Mouse (Mus musculus) urinary bladder, postnatal 4 days (tissue): ENCODE results near the gene Stard3.
A peak's percentile ranks its signal among the peaks of the same experiment; 100 is the strongest.

Source experiments
- DNase-seq, 2 experiments: peaks; one replicate each; pipeline ENCODE4 v3.0.0; 2021 to 2022; ENCODE audit warnings: low spot score in 2 of 2

Gene Stard3

DNA sequence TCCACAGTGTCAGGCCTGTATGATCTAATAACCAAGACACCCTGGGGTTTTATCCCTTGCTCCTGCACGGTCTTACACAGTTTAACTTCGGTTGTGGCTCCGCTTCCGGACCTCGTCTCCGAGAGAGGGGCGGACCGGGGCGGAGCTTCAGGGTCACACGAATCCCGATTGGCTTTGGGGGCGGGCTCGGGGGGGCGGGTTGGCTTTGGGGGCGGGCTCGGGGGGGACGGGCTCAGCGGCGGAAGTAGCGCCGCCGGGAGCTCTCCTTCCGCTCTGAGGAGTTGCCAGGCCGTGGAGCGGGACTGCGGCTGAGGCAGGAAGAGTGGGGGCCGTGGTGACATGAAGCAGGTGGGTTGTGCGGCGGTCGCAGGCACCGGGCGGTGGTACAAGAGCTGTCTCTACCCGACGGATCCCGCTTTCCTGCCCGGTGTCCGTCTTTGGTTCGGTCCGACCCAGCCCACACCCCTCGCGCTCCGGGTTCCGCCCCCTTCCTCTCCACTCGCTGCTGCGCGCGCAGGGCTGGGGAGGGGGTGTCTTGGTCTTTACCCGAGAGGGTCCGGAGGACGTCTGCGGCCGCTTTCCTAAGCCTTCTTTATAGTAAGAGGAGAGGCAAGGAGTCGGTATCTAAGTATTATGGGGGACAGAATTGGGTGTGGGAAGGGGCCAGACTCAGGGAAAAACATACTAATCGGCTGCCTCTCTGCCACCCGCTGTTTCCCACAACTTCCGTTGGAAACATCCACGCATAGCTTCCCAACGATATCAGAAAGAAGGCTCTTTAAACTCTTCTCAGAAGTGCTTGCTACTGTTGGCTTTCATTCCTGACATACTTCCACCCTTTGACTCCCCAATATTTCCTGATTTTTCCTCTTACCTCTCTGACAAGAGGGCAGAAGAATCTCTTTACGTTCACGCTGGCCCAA, at the start of gene Stard3:
TSS of gene Stard3 (plus strand) at position 208 of the 923 bp plus-strand sequence.
- peak; percentile 82 to 90 for DNase-seq

DNA sequence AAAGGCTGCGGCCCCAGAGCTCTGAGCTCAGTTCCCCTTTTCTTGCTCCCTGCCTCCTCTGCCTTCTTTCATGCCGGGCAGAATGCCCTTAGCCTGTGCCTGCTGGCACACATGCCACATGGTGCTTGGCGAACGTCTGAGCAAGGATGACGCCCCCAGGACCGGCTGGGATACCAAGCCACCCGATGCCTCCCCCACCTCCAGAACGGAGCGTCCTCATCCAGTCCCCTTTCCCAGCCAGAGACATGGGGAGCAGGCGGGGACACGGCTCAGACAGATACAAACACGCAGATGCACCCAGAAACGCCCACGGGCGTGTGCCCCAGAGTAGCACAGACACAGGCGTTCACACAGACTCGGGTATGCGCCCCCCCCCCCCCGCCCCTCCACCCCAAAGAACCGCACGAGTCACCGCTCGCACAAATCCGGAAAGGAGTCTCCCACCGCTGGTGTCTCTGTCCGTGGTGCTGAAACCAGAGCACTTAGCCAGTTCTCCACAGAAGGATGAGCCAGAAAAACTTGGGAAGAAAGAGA, 44.3 kb upstream of the Stard3 start:
- DNase-seq = peak in 1 of 2 experiments; percentile 36

DNA sequence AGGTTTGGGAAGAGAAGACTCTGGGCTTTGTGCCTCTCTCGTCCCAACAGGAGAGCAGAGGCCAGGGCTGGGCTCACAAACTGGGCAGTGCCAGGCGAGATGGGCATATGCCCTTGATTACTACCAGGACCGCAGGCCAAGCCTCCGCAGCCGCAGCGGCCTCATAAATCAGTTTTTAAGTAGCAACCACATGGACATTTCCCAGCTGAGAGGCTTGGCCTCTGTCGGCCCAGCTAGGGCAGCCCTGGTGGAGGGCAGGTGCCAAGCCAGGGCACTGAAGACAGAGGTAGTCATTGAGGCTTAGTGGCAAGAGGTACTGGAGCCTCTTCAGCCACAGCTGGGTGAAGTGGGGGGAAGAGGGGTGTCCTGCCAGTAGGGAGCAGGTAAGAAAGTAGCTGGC, 40.7 kb upstream of the Stard3 start:
- DNase-seq = no peak

DNA sequence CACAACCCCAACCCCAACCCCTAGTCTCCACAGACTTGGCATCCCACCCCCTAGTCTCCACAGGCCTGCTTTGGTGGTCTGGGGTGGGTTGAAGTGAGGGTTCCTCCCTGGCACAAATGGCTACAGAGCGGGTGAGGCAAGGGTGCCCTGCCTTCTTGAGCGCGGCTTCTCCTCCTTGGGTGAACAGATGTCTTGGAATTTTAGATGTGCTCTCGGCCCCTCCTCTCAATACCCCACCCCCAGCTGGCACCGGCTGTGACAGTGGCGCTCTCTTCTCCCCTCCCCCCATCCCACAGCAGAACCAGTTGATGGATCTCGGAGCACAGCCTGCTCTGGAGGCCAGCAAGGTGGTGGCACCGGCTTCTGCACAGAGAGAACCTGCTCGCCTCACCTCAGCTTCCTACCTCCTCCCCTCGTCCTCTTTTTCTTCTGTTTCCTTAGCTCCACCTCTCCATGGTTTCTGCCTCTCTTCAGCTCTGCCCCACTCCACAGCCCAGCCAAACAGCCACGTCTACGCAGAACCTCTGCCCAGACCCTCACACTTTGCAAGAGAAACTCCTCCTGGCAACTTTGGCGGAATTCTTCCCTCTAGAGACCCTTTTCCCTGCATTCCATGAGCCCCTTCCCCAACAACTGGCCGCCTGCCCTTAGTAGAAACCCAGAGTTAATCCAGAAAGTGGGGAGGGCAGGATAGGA, 39.6 kb upstream of the Stard3 start:
- no peak for DNase-seq

GRCm38 (mm10) chr11:98319120-98319519, 39.0 kb upstream of the Stard3 start:
- no peak for DNase-seq

DNA sequence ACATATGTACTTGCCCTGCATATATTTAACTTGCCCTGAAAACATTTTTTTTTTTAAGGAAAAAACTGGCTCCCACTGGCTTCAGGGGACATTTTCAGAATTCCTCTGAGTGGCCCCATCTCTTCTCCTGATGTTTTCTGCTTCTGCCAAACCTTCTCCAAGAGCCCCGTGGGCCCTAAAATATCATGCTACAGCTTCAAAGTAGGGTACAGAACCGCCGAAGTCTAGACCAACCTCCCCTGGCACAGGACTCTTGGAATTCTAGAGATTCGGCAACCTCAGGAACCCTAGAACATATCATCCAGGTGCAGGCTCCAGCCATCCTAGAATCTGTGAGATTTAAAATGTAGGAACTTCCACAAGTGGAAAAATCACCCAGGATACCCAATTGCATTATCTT, 38.6 kb upstream of the Stard3 start:
- no peak for DNase-seq

GRCm38 (mm10) chr11:98319944-98320343, 38.2 kb upstream of the Stard3 start:
- no peak for DNase-seq

DNA sequence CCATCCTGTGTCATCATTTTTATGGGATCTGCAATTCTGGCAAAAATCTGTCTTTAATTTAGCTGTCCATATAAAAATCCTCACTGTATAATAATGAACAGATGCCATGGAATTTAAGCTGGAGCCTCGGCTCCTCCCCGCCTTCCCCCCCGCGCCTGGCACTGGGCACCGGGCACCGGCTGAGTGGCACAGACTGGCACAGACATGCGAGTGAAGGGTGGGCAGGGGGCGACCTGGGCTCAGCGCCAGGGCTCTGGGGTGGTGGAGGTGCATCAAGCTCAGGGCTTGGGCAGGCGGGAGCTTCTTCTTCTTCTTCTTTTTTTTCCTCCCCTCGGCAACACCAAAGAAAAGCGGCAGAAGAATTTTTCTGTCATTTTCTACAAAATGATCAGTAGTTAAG, 37.8 kb upstream of the Stard3 start:
- DNase-seq = no peak

DNA sequence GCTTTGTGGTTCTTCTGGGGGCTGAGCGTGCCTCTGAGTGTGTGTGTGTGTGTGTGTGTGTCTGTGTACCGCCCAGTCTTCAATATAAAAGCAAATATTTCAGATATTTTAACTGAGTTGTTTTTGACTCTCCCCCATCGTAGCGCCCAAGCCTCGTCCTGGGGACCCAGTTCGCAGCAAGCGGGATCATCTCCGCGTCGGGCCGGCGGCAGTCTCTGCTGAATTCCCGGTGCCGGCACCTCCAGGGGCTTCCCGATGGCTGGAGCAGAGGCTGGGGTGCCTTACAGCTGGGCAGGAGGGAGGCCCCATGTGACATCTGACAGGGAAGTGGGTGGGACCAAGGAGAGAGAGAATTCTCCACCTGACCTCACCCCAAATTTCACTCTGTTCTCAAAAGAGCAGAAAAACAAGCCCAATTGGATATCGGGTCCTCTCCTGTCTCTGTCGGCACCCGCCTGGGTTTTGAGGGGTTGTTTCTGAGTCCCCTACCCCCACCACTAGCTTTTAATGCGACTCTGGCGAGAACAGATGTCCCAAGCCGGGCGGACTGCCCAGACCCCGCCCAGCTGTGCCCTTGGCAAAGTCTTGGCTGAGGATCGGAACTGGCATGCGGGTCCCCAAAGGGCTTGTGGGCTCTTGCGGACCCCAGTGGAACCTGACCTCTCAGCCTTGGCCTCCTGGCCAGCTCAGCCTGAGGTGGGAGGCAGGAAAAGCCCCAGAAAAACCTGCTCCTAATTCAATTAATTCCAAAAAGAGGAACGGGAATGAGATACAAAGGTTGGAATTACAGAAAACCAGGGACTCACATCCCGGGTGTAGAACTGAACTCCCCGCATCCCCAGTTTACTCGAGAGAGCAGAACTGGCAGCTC, 37.1 kb upstream of the Stard3 start:
- DNase-seq = no peak

DNA sequence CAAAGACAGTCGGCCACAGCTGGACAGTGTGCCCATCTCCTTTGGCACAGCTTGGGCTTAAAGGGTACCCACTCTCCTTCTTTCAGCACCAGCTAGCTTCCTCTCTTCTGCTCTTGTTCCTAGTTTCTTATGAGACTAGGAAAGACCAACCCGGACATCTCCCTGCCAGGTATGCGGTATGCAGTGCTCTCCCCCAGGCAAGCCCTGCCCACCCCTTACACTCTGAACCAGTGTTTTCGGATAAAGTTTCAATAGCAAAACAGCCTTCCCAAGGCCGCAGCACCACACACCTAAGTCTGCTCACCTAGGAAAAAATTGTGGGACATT, 36.5 kb upstream of the Stard3 start:
- DNase-seq = no peak

- no peak for DNase-seq
Measured at GRCm38 (mm10) chr11:98322159-98322558, 36.0 kb upstream of the Stard3 start.

GRCm38 (mm10) chr11:98323136-98323866, 34.9 kb upstream of the Stard3 start:
- no peak for DNase-seq

DNA sequence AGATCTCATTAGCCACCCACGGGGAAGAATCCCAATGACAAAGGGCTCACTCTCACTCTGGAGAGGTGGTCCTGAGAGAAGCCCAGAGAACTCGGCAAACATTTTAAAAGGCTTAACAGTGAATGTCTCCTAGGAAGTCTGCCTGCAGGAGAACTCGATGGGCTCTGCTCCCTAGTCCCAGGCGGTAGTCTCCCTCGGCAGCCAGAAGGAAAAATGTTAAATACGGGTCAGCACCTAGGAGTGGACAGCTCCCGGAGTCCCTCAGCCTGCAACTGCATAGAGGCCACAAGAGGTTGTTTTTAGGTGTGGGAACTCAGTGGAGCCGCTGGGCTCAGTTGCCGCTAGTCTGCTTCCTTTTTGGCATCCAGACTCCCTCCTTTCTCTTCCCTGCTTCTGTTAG, 34.2 kb upstream of the Stard3 start:
- DNase-seq = no peak

DNA sequence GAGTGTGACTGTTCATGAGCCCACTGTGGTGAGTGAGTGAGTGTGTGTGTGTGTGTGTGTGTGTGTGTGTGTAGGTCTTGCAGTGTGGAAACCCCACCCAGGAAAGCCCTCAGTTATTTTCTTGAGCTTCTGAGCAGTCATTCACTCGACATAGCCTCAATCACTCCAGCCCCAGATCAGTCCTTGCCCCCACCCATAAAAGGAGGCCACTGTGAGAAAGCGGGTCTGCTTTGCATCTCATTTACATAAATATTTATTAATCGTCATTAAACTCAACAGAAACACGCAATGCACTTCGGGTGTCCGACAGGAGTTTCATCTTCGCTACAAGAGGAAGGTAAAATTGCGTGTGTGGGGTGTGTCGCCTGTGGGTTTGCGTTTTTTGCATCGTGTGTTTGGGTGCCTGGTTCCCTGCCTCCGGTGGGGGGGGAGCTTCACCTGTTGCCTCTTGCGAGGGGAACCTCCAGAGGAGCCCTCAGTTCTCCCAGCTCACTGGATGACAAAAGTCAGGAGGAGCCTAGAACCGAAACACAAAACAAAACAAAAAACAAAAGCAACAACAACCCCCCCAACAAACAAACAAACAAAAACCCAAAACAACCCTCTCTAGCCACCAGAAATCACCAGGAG, 32.9 kb upstream of the Stard3 start:
- no peak for DNase-seq

GRCm38 (mm10) chr11:98325821-98326218, 32.3 kb upstream of the Stard3 start:
- DNase-seq = no peak

GRCm38 (mm10) chr11:98326741-98327135, 31.4 kb upstream of the Stard3 start:
- DNase-seq = no peak

DNA sequence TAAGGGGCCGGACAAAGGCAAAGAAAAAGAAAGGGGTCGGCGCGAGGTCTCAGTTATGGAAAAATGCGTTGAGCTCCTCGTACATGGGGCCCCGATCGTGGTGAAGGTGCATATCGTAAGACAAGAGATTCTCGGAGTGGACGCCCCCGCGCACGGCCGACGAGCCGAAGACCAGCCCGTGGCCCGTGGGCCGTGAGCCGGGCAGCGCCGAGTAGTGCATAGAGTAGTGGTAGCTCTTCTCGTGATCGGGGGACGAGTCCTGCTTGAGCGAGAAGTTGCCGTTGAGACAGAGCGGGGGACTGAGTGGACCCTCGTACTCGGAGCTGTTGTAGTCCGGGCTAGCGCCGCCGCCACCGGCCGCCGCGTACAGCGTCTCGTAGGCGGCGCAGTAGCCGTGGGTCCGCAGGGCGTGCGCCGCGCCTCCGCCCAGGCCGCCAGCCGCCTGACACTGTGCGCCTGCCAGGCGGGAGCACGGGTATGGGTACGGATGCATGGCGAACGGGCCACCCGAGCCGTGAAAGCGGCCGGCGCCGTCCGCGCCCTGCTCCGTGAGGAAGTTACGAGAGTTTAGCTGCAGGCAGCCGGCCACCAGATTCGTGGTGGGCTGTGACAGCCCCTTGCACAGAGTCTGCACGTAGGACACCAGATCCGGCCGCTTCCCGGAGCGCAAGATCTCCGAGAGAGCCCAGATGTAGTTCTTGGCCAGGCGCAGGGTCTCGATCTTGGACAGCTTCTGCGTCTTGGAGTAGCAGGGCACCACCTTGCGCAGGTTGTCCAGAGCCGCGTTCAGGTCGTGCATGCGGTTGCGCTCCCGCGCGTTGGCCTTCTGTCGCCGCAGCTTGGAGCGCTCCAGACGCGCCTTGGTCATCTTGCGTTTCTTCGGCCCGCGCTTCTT, 30.8 kb upstream of the Stard3 start:
- no peak for DNase-seq

GRCm38 (mm10) chr11:98328031-98328370, 30.2 kb upstream of the Stard3 start:
- no peak for DNase-seq

DNA sequence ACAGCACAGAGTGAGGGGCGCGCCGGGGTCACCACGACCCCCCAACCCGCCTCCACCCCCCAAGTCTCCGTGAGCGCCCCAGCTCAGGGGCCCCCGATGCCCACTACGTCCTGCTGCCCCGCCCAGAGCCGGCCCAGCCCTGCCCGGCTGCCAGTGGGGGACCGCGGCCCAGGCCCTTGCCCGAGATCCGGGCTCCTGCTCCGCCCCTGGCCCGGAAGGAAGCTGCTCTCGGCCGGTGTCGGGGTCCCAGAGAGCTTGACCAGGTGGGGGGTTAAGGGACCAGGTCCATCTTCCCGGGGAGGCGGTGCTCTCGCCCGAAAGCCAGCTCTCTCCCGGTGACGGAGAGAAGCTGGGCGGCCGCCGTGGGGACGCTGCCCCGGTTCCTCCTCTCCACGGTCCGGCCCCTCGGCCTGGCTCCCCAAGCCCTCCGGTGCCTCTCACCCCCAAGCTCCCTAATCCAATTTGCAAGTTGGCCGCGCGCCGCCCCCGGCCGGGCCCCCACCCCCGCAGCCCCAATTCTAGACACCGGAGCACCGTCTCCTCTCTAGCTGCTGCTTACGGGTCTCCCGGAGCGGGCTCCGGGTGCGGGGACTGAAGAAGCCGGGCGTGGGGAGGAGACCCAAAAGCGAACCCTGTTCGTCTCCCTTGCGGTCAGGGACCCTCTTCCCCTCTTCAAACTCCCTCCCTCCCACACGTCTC, 29.6 kb upstream of the Stard3 start:
- DNase-seq = no peak
